Mouse (Mus musculus) hindbrain, embryonic 15.5 days (tissue): Measurements from ENCODE around the gene Apon. TPM values are rescaled to one million over a fixed set of nuclear protein-coding genes. Genes with fewer than 3 reads are reported as not detected.
A peak's percentile ranks its signal among the peaks of the same experiment; 100 is the strongest.

Source experiments
- ATAC-seq: fragments of 200-750 bp; cut with Nextera tagmentation; 2 replicates; pipeline ENCODE4 v1.8.0; 2017; ENCODE audit warnings: low read depth, moderate number of reproducible peaks, moderate TSS enrichment; ENCODE audit not compliant: low FRiP score
- H3K27ac ChIP-seq: fragments of 300-500 bp; sonication (generic); replicated peaks from 2 replicates; pipeline ENCODE4 v1.5.1; 2015; ENCODE audit warnings: mild to moderate bottlenecking, inconsistent platforms
- H3K27me3 ChIP-seq: fragments of 300-500 bp; sonication (generic); 2 replicates; pipeline ENCODE4 v1.6.1; 2015; ENCODE audit warnings: control low read depth, inconsistent platforms
- H3K36me3 ChIP-seq: fragments of 300-500 bp; sonication (generic); 2 replicates; pipeline ENCODE4 v1.6.1; 2015; ENCODE audit warnings: control low read depth, inconsistent platforms
- H3K4me1 ChIP-seq: fragments of 300-500 bp; sonication (generic); replicated peaks from 2 replicates; pipeline ENCODE4 v1.6.1; 2015; ENCODE audit warnings: control low read depth, inconsistent platforms
- H3K4me2 ChIP-seq: fragments of 300-500 bp; sonication (generic); 2 replicates; pipeline ENCODE4 v1.6.1; 2015; ENCODE audit warnings: moderate library complexity, mild to moderate bottlenecking, inconsistent platforms
- H3K4me3 ChIP-seq: fragments of 300-500 bp; sonication (generic); 2 replicates; pipeline ENCODE4 v1.5.1; 2015; ENCODE audit warnings: mild to moderate bottlenecking, inconsistent platforms
- H3K9ac ChIP-seq: fragments of 300-500 bp; sonication (generic); 2 replicates; pipeline ENCODE4 v1.6.1; 2015; ENCODE audit warnings: inconsistent platforms
- H3K9me3 ChIP-seq: fragments of 300-500 bp; sonication (generic); 2 replicates; pipeline ENCODE4 v1.6.1; 2016; ENCODE audit warnings: control low read depth, inconsistent platforms
- WGBS: fragments of 180-500 bp; shearing (Covaris S2); methylation state at CpG from one replicate; pipeline ENCODE4 v1.1.7; 2015; 5-methylcytosine and 5-hydroxymethylcytosine counted together
- polyA plus RNA-seq: library from polyadenylated mRNA; unstranded; fragments of >200 nt; fragmentation: Nextera tagmentation; extraction: Ambion mirVana; gene quantifications from 2 replicates; pipeline ENCODE4 v1.2.1, GENCODE M21; 2015

Apon gene
- polyA plus RNA-seq, 1 experiment from 2014 or later, result 0.14 TPM

GRCm38 (mm10) chr10:128303126-128304021, 49.5 kb downstream of the Apon start, which contains the start of gene Pan2:
Gene Pan2 (plus strand): TSS chr10:128303335.
- 1% methylated on average over 37 of the region's 37 CpGs for WGBS
- ATAC-seq, result peak; percentile 99

More at GRCm38 (mm10) chr10:128303126-128304021, 49.5 kb downstream of the Apon start, which contains the start of gene Pan2:
- Histone ChIP-seq H3K4me3 (peak within 1 kb of the TSS; percentile 63), H3K9me3 (no peaks in the 10 kb centered on the region), H3K4me1 (peaks cover 18% of the 10 kb centered on the region), H3K9ac (peak within 1 kb of the TSS; percentile 94), H3K27me3 (no peaks in the 10 kb centered on the region), H3K4me2 (peak within 1 kb of the TSS; percentile 75), H3K36me3 (no peaks in the 10 kb centered on the region), H3K27ac (peak within 1 kb of the TSS; percentile 98)

Other genes starting within 250 kb of the Apon start
- gene Hsd17b6, start 246.5 kb upstream of the Apon start, polyA plus RNA-seq, result not detected in 2 replicates
- 35.2 and 40.3 TPM in 2 replicates for gene Prim1, start 238.9 kb upstream of the Apon start, polyA plus RNA-seq
- 494 and 518 TPM in 2 replicates for gene Naca, start 218.5 kb upstream of the Apon start, polyA plus RNA-seq
- 371 and 395 TPM in 2 replicates for gene Ptges3, start 195.1 kb upstream of the Apon start, polyA plus RNA-seq
- gene Atp5b, start 170.8 kb upstream of the Apon start, polyA plus RNA-seq, result 2,267 and 2,290 TPM in 2 replicates
- 8.1 and 8.3 TPM in 2 replicates for gene Baz2a, start 162.5 kb upstream of the Apon start, polyA plus RNA-seq
- gene Rbms2, start 73.8 kb upstream of the Apon start, polyA plus RNA-seq, result 10.2 and 10.3 TPM in 2 replicates
- gene Gls2, start 59.6 kb upstream of the Apon start, polyA plus RNA-seq, result 2.0 and 2.2 TPM in 2 replicates
- 20.6 and 21.0 TPM in 2 replicates for gene Spryd4, start 42.3 kb upstream of the Apon start, polyA plus RNA-seq
- 0.12 TPM in 1 of 2 replicates, not detected in the other for gene Mip, start 28.3 kb upstream of the Apon start, polyA plus RNA-seq
- gene Timeless, start 22.0 kb upstream of the Apon start, polyA plus RNA-seq, result 22.4 and 23.3 TPM in 2 replicates
- 0.21 and 0.47 TPM in 2 replicates for gene Apof, start 14.6 kb downstream of the Apon start, polyA plus RNA-seq
- gene Stat2, start 16.5 kb downstream of the Apon start, polyA plus RNA-seq, result 20.7 and 21.7 TPM in 2 replicates
- 0.26 and 0.49 TPM in 2 replicates for gene Il23a, start 44.7 kb downstream of the Apon start, polyA plus RNA-seq
- 19.1 and 21.4 TPM in 2 replicates for gene Pan2, start 49.2 kb downstream of the Apon start, polyA plus RNA-seq
- gene Cnpy2, start 68.4 kb downstream of the Apon start, polyA plus RNA-seq, result 188 and 205 TPM in 2 replicates
- 267 and 278 TPM in 2 replicates for gene Cs, start 83.6 kb downstream of the Apon start, polyA plus RNA-seq
- gene Coq10a, start 114.9 kb downstream of the Apon start, polyA plus RNA-seq, result 38.7 and 41.9 TPM in 2 replicates
- 10.9 and 13.8 TPM in 2 replicates for gene Ankrd52, start 123.0 kb downstream of the Apon start, polyA plus RNA-seq
- 0.21 and 0.83 TPM in 2 replicates for gene Slc39a5, start 147.1 kb downstream of the Apon start, polyA plus RNA-seq
- gene Nabp2, start 157.4 kb downstream of the Apon start, polyA plus RNA-seq, result 137 and 141 TPM in 2 replicates
- gene Rnf41, start 157.6 kb downstream of the Apon start, polyA plus RNA-seq, result 91.3 and 92.4 TPM in 2 replicates
- 167 and 177 TPM in 2 replicates for gene Smarcc2, start 205.2 kb downstream of the Apon start, polyA plus RNA-seq
- gene Myl6, start 240.0 kb downstream of the Apon start, polyA plus RNA-seq, result 944 and 959 TPM in 2 replicates
- gene Myl6b, start 244.6 kb downstream of the Apon start, polyA plus RNA-seq, result 5.7 and 6.5 TPM in 2 replicates